Mouse (Mus musculus) right cerebral cortex, adult 2 months (tissue): ENCODE data around the gene Gm10112.

Experiments used
- DNase-seq, 2 experiments: peaks; one replicate each; pipeline ENCODE4 v3.0.0; 2021 to 2022; ENCODE audit warnings: low spot score in 2 of 2

Gene Gm10112

GRCm38 (mm10) chrX:111168040-111168439 lies at the start of gene Gm10112:
Gene Gm10112, plus strand, starts transcription at chrX:111168340.
- no peak for DNase-seq

GRCm38 (mm10) chrX:111189574-111189973 lies 21.4 kb downstream of the Gm10112 start:
- DNase-seq: no peak

DNA sequence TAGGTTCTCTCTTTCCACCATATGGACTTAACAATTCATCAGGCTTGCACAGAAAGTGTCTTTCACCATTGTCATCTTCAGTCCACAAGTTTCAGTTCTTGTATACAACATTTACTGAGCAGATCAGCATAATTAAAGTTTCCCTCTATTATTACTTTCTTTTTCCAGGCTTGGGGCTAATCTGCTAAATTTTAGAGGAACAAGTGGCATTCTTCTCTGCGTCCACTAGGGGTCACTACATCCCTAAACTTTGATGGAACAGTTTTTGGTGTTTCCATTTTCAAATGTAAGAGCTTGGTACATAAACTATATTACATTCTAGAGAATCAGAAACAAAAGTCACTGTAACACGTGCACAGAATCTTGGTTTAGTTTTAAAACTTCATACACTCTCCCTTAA lies 28.2 kb downstream of the Gm10112 start:
- DNase-seq: peak in 1 of 2 experiments; percentile 5

- DNase-seq: peak; percentile 57 to 71
These were observed 42.1 kb downstream of the Gm10112 start for GRCm38 (mm10) chrX:111210225-111210624.
